Mouse (Mus musculus): ENCODE results near the gene Polr1e.
A peak's percentile ranks its signal among the peaks of the same experiment; 100 is the strongest.
"Not testable (repeated sequence)": the region's sequence is repeated elsewhere in the genome, so short reads cannot be mapped to it uniquely, and the experiment has no call there.

Polr1e gene

DNA sequence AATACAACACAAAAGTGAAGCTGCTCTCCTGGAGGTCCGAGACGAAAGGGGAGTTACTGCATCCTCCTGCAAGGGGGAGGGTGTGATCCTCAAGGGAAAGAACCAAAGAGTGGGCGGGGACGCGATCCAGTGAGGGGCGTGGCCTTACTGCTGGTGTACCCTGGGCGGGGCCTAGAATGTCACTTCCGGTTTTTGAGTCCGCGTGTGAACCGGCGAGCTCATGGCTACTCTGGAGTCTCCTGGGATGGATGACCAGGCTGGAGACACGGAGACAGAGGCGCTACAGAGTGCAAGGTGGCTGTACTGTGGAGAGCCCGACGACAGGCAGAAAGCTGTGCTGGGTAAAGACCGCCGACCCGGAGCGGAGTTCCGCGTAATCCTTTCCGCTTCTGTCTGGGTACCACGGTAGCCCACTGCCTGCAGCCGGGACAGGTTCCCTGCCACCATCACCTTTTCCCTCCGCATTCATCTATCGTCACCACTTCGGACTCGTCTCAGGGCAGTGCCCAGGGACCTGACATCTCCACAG is at the start of gene Polr1e:
TSS of gene Polr1e (plus strand) at position 132 of the 529 bp plus-strand sequence.
- DNase-seq: peak; percentile 97 to 99

DNA sequence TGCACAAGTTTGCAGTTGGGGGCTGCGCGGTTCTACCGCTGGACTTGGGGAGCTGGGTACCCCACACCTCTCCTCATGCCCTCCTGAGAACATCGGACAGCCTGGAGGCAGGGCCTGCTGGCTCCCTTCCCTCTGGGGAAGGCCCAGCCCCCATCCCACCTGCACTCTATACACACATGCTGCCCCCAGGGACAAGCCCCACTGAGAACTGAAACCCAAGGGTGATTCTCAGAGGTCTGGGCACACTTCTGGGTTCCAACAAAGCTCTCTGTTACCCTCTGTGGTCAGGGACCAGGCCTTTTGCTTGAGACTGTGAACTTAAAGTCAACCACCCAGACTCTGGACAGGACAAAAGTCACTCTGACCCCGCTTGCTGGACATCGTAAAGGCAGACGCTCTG is 48.3 kb upstream of the Polr1e start:
- peak in 1 of 2 experiments; percentile 26 for DNase-seq

DNA sequence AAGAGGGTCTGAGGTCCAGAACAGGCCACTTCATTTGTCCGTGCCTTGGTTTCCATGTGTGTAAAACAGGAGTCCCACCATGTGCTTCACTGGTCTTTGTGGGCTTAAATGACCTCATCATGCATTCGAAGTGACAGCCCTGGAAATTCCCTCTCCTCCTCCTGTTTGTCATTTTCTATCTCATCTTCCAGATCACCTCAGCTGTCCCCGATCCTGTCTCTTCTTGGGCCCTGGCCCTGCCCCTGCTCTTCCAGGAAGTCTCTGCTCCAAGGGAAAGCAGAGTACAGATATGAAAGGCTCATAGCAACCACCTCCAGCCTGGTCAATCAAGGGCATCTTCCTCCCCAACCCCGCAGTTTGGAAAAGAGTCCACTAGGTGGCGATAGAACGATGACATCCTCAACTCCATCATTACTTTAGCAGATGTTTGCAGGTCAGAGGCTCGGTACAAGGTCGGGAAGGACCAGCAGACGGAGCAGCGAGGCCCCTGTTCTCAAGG is 47.7 kb upstream of the Polr1e start:
- DNase-seq: peak; percentile 65 to 75

DNA sequence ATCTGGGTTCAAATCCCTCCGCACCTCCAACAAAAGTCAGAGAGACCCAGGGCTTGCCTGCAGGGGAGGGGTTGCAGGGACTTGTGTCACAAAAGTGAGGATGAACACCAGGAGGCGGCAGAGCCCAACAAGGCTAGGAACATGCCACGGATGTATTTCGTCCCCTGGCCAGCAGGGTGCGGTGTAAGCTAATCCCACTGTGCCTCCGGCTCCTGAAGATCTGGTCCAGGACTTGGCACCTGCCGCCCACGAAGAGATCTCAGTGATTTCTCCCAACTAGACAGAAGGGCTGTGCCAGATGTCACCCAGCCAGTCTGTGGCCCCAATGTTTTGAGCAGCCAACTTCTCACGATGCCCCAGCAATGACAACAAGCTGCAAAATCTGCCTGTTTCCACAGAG is 44.9 kb upstream of the Polr1e start:
- DNase-seq: peak; percentile 92 to 93

DNA sequence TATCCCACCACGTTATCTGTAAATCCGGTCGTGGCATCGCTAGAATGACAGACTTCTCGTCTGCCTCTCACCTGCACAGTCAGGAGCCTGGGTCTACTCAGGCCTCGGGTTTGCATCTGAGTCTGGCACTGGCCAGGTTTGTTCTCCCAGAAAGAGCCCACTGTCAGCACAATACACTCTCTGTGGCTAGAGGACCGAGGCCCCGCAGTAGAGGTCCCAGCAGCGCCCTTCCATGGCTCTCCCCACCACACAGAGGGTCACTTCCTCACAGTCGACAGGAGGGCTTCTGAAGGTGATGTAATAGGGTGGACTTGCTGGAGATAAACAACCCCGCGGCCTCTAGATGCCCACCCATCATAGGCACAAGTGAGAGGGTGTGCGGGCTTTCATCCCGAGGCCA is 44.5 kb upstream of the Polr1e start:
- no peak for DNase-seq

DNA sequence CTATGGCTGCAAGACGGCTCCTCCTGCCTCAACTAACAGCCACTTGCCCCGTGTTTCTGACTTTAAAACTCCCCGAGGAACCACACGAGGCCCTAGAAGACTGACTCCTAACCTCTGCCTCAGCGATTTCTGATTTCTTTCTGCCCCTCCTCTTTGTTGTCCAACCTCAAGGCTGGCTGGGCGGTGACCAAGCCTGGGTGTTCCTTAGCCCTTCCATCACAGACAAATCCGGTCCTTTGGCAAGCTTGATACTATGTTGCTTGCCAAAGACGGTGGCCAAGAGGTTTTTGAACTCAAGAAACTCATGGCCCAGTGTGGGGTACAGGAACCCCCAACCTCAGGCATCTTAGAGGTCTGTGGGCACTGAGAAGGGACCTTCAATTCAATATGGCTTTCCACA is 44.1 kb upstream of the Polr1e start:
- DNase-seq: peak; percentile 28 to 56

DNA sequence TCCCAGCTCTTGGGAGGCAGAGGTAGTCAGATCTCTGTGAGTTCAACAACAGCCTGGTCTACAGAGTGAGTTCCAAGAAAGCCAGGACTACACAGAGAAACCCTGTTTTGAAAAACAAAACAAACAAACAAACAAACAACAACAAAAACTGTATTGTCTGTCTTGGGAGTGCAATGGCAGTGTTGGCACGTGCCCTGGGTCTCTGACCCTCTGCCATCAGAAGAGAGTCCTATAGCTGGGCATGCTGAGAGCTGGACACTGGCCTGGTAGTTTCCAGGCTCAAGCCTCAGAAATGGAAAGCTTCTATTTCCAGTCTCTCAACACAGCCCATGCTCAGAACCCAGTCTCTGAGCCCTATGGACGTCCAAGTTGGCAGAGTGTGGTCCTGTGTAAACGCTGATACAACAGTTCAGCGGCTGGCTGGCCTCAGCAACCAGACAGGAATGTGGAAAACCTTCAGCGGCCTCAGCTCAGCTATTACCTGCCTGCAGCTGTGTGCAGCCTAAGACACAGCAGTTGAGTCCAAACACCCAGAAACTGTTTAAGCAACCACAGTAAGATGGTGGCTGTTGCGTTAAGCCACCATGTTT is 42.3 kb upstream of the Polr1e start:
- DNase-seq: peak; percentile 40 to 60

DNA sequence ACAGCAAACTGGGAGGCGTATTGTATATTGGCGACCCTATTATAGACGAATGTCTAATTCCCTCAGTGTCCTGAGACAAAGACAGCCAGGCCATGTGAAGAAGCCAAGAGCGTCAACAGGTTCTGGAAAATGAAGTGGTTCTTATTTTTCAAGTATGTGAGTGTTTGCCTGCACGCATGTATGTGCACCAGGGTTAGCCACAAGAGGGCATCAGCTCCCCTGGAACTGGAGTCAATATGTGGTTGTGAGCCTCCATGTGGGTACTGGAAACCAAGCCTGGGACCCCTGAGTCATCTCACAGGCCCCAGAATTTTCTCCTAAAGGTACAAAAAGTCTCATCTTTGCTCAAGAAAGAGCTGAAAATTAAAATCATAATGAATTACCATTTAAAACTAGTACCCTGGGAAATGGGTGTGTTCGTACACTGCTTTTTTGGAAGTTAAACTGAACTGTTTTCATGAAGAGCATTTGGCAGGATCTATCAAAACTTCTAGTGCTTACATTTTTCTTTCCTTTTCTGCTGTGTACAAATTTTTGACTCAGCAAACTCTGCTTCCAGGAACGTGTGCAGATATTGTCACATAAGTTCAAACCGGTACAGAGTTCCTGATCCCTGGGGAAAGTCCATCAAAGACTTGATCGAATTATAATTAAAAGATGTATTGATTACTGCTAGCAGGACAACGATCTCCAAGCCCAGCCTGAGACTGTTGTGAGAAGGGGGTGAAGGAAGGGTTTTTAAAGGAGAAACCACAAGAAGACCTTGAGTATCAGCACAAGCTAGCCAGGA is 41.3 kb upstream of the Polr1e start:
- DNase-seq: peak in 1 of 2 experiments; percentile 15

DNA sequence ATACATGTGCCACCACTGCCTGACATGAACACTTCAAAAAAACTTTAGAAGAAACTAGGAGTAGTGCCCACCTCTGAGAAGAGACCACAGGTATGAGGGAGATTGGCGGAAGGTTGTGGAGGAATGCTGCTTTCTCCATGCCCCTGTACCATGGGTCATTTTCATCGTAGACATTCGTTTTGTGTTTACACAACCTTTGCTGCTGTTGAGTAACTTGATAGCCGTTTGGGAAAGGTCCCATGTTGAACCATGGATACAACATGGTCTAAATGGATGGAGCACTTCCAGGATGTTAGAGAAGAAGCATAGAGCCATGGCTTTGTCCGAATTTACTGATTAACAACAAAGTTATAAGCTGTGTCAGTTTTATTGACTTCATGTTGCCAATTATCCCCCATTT is 40.2 kb upstream of the Polr1e start:
- DNase-seq: peak in 1 of 2 experiments; percentile 11

DNA sequence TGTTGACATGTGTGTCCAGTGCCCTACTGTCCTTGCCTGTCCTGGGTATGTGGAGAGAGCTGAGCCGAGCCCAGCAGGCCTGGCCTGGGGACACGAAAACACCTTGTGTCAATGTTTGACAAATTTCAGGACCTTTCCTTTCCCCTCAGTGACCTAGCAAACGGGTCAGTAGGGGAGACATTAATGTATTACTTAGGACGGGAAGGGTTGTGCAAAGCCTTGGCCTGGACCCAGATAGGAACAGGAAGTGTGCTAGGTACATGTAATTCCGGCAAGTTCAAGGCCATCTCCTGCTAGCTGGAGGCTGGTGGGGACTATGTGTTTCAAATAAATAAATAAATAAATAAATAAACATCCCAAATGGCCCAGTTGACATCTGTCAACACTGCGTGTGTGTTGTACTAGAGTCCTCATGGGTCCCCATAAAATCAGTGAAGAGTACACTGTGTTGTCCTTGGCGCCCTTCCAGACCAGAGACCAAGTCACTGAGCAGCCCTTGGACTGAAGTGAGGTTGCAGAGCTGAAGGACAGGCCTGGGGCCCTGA is 38.5 kb upstream of the Polr1e start:
- peak; percentile 71 to 82 for DNase-seq

DNA sequence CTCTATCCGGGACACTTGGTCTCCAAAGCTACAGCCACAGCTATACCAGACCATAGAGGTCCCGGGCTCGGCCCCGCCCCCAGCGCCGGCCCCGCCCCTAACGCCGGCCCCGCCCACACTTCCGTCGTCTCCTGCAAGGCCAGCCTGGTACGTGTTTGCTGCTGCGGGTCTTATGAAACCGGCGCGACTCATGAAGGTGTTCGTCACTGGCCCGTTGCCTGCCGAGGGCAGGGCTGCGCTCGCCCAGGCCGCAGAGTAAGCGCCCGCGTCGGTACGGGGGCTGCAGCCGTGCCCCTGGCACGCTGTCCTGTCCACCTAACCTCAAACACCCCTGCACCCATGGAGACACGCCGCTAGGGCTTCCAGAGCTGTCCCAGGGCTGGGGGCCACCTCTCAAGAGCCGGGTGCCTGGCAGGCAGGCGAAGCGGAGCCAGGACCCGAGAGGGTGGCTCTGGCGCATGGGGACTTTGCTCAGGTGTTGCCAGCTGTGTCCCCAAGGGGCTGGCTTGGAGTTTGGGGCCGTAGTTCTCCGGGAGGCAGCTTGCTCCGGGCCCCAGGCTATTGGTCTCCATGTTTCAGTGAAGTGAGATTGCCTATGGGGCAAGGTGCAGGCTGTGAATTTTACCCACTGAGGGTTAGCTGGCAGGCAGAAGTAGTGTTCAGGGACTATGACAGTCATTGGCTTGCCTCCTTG is 37.0 kb upstream of the Polr1e start, which contains the start of gene Grhpr:
TSS of gene Grhpr (plus strand) at position 116 of the 694 bp plus-strand sequence.
- DNase-seq: peak; percentile 86 to 93

DNA sequence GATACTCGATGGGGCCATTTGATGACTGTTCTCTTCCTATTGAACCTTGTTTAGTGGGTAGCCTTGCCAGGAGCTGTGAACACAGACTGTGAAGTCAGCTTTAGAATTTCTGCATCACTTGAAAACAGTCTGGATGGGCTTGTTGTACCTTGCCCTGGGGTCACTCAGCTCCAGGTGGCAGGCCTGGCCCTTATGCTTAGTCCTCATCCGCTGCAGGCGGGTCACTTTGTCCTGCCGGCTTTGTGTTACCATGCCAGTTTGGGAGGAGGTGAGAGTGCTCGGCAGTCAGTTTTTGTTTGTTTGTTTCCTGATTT is 36.5 kb upstream of the Polr1e start:
- DNase-seq: peak; percentile 63 to 87

DNA sequence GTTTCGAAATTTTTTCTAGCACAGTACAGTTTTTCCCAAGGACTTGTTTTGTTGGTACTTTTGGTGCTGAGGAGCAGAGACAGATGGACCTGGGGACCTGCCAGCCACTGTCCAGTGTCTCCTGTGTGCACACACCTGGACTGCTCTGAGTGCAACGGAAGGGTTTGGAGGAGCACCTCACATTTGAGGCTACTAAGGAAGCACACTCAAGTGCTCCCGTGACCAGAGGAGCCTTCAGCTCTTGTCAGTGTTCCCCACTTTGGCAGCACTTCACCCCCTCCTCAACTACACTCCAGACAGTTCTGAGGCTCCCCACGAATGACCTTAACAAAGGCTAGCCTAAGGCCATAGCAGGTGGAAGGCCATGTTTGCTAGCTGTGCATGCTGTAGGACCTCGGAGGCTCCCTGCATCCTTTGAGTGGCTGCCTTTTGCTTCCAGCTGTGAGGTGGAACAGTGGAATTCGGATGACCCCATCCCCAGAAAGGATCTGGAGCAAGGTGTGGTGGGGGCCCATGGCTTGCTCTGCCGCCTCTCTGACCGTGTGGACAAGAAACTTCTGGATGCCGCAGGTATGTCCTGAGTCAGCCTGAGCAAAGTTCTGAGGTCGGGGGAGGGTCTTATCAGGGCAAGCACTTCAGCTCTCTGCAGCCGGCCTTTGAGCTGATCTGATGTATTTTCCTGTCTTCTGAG is 35.8 kb upstream of the Polr1e start:
- DNase-seq: peak; percentile 42 to 74

DNA sequence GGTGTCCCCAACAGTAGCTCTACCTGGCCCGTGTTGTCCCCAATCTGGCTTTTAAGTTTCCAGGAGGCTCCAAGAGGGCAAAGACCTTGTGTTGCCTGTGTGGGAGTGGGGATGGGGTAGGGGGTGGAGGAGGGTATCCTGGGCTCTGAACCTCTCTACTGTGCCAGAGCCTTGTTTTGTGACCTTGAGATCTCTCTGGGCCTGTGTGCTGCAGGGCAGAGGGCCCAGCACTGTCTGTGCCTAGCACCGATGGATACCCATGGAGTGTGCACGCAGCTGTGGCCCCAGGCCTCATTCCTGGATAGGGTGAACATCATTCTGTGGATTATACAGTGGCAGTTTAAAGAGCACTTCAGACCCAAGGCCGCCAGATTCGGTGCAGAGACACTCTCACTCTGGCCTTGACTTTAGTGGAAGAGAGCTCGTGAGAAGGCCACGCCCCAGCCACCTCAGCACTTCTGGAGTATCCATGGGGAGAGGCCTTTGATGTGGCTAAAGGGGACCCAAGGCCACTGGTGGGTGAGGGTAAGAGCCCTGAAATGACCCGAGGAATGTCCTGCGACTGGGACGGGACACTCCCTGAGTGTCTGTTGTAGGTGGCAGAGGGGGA is 35.1 kb upstream of the Polr1e start:
- DNase-seq: peak; percentile 37 to 47

DNA sequence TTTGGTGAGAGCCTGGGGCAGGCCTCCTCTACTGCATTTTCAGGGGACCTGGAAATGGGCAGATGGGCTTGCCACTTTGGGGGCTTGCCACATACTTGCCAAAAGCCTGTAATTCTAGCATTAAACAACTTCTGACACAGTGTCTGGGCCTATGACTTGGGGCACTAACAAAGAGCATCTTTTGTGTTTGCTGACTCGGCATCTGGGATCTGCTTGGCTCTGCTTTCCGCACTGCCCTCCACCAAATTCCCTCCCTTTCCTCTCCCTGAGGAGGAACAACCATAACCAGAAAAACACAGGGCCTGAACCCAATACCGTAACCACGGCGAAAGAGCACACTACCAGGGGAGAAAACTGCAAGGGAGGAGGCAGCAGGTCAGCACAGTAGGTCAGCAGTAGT is 27.8 kb upstream of the Polr1e start:
- DNase-seq: no peak

DNA sequence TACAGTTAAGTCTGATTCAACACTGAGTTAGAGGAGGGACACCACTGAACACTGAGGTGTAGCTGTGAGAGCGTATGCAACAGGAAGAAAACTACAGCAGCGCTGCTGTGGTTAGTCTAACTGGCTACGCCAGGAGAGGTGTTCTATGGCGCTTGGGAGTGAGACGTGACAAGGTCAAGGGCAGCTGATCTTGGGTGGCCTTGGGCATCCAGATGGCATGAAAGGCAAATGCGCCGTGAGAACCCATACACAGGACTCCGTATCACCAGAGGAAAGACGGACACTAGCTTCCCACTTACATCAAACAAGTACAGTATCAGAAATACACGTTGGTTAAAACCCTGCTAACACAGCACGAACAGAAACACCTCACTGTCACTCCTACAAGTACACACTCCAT is 26.1 kb upstream of the Polr1e start:
- not testable (repeated sequence) for DNase-seq

DNA sequence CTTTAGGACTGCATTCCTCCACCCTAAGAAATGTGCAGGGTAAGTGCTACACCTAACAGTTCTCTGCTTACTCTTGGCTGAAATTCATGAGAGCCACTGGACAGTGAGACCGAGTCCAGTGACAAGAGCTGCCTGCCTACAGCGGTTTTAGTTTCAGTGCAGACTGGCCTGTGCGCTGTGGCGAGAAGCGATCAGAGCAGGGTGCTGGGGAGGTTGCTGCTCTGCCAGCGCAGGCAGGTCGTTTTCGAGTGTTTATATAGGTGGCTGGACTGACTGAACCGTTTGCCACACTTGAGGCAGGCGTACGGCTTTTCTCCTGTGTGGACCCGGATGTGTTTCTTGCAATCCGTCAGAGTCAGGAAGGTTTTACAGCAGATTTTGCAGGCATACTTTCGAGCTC is 25.2 kb upstream of the Polr1e start:
- not testable (repeated sequence) for DNase-seq

DNA sequence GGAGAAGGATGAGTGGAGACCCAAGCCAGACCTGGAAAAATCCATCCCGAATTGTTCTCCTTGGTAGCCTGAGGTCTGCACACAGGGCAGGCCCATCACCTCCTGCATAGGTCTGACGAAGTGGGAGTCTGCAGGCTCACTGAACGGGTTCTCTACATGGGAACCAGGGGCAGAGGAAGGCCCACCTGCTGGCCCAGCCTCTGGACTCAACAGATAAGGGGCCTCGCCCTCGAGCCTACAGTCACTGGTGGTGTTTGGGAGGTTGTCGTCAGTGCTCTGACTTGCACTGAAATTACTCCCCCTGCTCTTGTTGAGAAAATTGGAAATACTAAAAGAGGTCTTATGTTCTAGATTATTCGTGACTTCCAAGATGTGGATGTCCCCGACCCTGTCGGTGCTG is 24.5 kb upstream of the Polr1e start:
- DNase-seq: no peak

DNA sequence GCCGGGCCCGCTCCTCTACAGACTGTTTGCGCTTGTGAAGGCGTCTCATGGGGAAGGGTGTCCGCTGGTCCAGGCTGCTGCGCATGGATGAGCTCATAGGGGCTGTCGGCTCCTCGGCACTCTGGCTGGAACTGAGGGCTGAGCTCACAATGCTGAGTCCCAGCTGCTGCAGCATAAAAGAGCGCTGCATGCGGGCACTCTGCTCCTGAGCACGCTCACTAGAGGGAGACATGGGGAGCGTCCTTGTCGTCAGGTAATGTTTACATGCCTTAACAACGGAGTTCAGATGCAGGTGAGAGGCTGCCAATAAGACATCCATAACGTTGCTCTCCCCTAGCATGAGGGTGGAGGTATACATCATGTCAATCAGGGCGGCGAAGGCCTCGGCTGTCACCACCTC is 23.6 kb upstream of the Polr1e start:
- no peak for DNase-seq

DNA sequence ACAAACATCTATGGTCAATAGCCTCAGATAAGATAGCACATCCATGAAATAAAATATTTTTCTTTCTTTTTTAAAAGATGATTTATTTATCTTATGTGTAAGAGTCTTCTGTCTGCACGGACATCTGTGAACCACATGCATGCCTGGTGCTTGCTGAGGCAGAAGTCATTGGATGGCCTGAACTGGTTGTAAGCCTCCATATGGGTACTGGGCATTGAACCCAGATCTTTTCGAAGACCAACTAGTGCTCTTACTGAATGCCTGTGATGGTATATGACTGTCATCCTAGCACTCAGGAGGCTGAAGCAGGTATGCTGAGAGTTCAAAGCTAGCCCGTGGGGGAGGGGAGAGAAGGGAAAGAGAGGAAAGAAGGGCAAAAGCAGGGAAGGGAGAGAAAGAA is 20.3 kb upstream of the Polr1e start:
- DNase-seq: no peak

DNA sequence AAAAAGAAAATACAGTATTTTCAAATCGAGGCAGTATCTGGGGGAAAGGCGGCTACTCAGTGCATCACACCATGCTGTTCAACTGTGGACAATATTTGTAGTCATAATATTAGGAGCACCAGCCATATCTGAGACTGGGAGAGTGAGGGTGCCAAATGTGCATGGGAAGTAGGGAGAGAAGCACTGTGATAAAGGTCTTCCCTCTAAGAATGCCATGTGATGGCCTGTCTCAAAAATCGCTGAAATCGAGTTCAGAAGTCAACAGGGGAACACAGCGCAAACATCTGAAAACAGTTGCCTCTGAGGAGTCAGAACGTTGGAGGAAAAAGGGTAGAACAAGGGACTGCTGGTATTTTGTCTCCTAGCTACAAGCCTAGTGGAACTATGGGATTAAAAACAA is 18.4 kb upstream of the Polr1e start:
- no peak for DNase-seq

DNA sequence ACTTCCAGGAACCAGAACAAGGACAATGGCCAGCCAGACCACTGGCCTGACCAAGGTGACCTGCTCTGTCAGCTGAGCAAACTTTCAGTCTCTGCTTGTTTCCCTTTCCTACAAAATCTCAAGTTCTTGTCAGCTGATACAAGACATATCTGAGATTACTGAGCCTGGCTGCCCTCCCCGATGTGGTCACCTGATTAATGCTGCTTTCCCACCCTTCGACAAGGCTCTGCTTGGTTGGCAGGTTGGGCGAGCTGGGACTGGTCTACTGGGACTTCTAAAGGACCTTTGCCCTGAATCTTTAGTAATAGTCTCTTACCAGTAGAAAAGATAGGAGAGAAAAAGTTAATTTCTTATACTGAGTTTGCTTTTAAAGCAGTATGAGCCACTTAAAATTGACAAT is 12.9 kb upstream of the Polr1e start:
- DNase-seq: peak; percentile 49 to 85

All from kidney, postnatal 25 days (tissue).